Mouse (Mus musculus) embryo, embryonic 10.5 days (tissue): ENCODE results near the gene Anapc5.

ENCODE experiments used
- DNase-seq: peaks from one replicate; pipeline ENCODE4 v3.0.0-alpha.2; 2015; ENCODE audit warnings: low spot score

The Anapc5 gene

DNA sequence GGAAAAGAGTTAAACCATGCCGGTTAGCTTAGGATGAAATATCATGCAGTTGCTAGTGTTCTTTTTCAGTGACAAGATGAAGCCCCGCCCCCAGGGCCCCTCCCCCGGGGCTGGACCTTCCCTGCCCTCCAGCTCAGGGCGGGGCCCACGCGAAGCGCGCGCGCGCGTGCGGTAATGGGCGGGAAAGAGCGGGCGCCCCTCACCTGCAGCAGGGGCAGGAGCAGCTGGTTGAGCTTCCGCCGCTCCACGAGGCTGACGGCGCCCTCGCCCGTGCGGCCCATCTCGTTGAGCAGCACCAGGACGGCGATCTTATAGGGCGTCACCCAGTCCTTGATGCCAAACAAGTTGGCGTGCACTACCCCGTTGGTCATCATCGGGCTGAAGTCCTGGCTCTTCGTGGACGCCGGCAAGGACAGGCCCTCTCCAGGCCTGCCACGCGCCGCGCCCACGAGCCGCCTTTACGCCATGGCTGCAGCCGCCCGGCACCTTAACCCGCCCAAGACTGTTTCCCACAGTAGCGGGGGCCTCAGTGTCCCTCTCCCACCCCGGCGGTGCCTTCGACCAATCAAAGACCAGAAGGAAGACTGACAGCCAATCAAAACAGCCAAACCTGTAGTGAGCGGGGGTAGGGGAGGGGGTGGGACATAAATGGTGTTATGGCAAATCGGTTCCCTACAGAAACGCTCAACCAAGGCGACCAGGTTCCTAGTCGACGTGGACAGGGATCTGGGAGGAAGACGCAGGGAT, at the start of gene Anapc5:
Gene Anapc5 (minus strand): TSS at position 563 of the 747 bp plus-strand sequence.
- peak; percentile 97 for DNase-seq

DNA sequence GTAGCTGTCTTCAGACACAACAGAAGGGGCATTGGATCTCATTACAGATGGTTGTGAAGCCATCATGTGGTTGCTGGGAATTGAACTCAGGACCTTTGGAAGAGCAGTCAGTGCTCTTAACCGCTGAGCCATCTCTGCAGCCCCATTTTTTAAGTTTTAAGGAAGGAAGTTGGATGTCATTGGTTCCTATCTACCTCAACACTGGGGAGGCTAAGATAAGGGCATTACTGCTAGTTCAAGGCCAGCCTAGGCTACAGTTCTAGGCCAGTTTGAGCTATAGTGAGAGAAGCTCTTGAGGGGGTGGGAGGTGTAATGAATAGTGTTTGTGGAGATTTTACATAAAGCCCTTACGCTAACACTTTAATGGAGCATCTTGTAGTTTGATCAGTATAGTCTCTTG, 41.9 kb upstream of the Anapc5 start:
- no peak for DNase-seq

DNA sequence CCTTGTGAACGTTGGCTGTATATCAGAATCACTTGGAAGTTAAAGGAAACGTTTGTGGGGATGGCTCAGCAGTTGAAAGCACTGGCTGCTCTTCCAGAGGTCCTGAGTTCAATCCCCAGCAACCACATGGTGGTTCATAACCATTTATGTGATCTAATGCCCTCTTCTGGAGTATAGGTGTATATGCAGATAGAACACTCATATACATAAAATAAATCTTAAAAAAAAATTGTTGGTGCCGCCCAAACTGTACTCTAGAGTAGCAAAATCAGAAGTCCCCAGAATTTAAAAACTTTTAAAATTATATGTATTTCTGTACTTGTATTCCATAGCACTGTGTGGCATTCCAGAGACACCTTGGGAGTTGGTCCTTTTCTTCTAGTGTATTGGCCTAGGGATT, 34.7 kb upstream of the Anapc5 start:
- DNase-seq: no peak

DNA sequence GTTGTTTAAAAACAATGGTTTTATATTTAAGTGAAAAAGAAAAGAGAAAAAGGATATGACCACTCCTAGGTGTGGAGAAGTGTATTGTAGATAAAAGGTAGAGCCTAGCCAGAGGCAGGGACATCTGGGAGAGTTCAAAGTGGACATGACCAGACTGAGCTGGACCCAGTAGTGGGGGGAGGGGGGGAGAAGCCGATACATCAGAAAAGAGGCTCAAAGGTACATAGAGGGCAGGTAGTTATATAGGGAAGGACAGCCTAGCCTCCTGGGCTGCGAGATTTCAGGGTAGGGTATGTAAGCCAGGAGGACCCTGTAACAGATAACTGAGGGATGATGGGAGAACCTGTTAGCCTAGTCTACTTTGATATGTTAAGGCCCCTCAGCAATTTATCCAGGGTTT, 31.5 kb upstream of the Anapc5 start:
- no peak for DNase-seq

DNA sequence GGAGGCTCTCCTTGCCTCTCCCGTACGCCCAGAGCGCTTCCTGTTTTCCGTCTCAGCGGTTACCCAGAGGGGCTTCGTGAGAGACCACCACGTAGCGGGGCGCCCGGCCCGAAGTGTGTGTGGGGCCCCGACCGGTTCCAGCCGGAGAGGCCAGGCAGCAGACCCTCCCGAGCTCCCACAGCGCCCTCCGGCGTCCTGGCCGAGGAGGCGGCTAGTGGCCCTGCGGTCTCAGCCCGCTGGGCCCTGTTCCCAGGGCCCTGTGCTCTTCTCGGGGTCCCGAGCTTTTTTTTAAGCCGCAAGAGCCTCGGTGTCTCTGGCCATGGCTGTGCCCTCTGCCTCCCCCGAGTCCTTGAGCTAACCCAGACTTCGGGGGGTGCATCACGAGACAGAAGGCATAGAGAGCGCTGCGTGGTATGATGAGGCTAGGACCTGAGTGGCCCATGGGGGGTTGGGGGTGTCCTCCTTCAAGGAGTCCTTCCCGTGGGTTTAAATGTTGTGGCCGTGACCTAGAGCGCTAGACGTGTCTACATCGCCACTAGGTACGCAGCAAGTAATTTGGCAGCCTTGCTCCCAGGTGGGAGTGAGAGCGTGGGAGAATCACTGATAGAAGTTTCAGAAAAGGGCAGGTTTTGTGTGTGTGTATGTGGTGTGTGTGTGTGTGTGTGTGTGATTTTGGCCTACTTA, 29.3 kb upstream of the Anapc5 start:
- DNase-seq: peak; percentile 83

DNA sequence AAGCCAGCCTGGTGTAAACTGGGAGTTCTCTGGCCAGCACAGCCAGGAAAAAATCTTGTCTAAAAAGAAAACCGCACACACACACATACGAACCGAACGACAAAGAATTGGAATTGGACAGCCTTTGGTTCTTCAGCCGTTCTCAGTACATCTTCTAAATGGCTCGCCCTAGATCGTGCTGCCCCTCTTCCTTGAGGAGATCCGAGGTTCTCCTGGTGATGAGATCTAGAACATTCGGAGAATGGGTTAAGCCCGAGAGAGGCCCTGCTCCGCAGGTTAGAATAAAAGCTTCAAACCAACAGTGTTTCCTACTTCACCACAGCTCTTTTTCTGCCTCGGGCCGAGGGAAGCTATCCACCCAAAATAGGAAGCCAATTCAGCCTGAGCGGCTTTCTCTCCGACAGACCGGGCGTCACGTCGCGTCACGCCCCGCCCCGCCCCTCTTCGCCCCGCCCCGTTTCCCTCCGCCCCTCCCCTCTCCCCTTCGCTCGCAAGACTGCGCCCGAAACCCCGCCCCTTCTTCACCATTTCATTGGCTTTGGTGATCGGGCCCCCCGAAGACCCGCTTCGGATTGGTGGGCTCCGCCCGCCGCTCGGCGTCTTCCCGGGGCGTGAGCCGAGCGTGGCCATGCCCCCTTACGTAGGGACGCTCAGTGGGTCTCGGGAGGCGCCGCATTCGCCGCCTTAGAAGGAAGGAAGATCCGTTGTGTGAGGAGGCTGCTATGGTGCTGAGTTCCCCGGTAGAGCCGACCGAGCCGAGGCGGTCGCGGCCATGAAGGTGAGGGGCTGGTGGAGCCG, 28.6 kb upstream of the Anapc5 start, which contains the start of gene Rnf34:
Gene Rnf34 (plus strand): TSS at position 528 of the 798 bp plus-strand sequence.
- peak; percentile 99 for DNase-seq

DNA sequence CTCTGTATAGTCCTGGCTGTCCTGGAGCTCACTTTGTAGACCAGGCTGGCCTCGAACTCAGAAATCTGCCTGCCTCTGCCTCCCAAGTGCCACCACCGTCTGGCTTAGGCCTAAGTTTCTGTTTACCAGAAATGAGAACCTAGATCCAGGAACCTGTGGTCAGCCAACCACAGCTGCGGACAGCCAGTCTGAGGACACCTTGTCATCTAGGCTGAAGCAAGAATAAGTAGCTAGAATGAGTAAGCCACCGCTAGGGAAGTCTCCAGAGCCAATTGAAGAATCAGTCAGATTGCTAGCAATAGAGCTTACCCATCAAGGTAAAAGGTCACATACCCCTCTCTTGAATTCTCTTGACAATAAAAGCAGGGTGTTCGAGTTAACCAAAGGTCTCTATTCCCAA, 22.7 kb upstream of the Anapc5 start:
- DNase-seq: no peak

DNA sequence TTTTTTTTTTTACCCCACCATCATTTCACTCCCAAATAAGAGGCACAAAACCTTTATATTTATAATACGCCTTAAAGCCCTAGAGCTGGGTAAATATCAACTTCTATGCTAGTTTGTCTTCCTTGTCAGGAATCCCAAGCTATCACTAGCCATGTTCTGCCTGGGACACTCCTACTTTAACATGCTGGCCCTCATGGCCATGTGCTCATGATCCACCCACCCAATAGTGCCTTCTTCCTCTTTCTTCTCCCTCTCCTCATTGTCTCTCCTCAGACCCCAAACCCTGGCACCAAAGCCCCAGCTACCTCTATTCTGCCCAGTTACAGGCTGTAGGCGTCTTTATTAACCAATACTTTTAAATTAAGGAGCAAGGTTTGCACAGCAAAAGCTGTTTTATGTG, 20.0 kb upstream of the Anapc5 start:
- no peak for DNase-seq

DNA sequence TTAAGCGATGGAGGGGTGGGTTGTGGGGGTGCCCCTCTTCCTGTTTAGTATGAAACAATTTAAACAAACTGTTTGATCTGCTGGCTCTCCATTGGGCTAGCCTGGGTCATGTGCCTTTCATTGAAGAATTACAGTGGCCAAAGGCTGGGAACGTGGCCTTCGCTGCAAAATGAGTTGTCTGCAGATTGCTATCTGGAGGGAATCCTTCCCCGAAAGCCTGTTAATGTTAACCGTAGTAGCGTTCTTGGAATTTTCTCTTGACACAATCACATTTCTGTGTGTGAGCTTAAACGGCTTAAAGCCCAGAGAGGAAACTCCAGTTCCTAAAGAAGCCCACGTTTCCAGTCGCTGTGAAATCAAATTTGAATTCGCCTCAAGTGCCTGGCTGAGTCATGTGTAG, 11.9 kb upstream of the Anapc5 start:
- DNase-seq: no peak

DNA sequence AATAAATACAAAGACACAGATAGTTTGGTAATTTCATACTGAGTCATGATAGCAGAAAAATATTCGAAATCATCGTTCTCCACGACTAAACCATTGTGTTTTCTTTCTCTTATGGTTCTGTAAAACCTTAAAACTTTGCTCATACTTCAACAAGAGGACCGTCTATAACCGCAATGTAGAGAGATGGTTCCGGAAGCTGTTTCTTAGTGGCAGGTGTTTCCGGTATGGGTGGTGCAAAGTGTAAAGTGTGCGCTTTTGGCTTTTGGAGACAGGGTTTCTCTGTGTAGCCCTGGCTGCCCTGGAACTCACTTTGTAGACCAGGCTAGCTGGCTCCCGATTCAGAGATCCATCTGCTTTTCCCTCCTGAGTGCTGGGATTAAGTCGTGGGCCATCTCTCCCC, 11.4 kb upstream of the Anapc5 start:
- no peak for DNase-seq

DNA sequence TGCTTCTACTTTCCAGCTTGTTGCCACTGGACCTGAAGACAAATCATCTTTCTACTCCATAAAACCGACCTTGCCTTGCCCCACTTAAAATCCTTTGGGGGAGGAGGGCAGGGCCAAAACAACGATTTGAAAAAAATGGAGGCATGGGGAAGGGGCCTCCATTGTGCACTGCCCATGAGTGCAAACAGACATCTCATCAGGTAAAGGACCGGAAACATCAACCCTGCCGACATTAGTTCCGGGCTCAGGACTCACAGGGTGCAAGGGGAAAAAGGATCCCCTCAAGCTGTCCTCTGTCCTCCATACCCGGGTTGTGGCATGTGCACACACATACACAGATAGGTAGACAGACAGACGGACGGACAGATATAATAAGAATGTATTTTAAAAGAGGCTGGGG, 4.0 kb upstream of the Anapc5 start:
- DNase-seq: no peak

DNA sequence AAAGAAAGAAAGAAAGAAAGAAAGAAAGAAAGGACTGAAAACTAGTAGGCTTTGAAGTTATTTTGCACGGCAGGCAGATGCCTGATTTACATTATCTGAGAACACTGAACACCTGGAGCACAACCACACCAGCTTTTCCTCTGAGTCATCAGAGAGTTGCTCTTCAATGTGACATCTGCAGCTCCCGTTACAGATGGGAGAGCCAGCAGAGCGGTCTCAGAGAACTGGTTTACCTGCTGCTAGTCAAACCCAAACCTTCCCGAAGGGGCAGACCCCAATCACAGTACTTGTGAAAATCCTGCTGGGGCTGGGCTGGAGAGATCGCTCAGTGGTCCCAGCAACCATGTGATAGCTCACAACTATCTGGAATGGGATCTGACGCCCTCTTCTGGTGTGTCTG, 3.3 kb upstream of the Anapc5 start:
- no peak for DNase-seq

DNA sequence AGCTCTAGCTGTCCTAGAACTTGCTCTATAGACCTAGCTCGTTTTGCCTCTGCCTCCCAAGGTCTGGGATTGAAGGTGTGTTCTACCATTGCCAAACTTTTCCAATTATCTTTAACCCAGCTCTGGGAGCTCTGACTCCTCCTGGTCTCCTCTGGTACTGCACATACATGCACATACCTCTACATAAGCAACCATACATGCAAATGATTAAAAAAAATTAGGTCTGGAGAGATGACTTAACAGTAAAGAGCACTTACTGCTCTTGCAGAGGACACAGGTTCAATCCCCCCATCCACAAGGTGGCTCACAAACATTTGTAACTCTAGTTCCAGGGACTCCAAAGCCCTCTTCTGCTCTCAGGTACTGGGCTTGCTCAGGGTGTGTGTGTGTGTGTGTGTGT, 2.8 kb upstream of the Anapc5 start:
- no peak for DNase-seq

DNA sequence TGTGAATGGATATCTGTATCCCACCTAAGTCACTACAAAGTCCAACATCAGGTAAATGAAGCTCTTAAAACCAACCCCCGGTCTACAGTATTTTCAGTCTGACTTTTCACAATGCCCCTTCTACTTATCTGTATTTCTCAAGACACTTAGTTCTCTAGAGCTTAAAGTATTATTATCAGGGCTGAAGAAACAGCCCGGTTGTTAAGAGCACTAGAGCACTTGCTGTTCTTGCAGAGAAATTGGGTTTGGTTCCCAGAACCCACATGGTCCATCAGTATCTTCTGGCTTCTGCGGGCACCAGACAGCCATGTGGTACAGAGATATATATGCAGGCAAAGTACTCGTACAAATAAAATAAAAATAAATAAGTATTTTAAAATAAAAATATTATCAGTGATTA, 1.3 kb upstream of the Anapc5 start:
- DNase-seq: no peak

DNA sequence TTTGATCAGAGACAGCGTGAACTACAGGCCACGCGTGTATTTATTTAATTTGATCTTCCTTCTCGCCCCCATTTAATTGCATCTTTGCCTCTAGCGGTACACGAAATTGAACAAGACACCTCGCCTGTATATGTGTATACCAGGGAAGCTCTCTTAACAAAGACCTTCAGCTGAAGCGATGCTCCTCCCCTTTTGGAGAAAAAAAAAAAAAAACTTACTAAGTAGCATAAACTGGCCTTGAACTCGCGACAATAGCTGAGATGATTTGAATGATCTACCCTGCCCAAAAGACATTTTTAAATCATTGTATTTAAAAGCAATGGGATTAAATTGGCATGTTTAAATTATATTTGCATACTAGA, 366 bp upstream of the Anapc5 start:
- no peak for DNase-seq

DNA sequence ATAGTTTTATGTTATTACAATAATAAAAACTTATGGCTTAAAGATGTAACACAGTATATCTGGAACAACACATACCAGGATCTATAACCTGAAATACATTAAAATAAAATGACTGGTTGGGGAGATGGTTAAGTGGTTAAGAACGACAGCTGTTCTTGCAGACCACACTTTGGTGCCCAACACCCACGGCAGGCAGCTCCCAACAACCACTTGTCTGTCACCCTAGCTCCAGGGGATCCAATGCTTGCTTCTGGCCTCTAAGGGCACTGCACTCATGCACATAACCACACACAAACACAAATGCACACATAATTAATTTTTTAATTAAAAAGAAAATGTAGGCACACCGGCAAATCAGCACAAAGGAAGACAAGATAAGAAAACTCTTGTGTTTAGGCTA, 8.4 kb downstream of the Anapc5 start:
- DNase-seq: no peak

DNA sequence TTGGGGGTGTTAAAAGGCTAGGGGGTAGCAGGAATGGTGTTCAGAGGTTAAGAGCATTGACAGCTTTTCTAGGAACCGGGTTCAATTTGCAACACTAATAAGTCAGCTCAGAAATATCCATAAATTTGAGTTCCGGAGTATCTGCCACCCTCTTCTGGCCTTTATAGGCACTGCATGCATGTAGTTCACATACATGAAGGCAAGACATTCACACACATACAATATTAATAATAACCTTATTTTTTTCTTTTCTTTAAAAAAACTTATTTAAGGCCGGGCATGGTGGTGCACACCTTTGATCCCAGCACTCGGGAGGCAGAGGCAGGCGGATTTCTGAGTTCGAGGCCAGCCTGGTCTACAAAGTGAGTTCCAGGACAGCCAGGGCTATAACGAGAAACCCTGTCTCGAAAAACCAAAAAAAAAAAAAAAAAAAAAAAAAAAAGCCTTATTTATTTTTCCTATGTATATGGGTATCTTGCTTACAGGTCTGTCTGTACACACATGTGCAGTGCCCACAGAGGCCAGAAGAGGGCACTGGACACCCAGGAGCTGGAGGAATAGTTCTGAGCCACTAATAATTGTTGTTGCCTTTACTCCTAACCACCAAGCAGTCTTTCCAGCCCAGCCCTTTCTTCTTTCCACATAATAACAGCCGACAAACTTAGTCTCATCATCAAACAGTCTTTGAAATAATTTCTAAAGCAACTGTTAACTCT, 9.6 kb downstream of the Anapc5 start:
- DNase-seq: peak; percentile 79

DNA sequence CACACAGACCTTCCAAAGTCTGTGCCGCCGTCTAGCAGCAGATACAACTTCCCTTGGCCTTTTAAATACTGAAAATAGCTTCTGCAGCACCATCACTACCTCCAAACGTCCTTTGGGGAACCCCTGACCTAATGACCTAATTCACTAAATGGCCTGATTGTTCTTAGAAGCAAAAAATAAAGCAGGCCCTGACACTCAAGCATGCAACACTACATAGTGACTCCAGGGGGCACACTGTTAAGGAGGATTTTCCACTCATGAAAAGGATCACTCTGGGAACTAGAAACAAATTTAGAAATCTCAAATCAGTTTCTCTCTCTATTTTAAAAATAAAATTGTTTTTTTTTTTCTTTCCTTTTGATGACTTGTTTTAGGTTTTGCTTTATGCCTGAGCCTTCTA, 15.6 kb downstream of the Anapc5 start:
- DNase-seq: peak; percentile 21

DNA sequence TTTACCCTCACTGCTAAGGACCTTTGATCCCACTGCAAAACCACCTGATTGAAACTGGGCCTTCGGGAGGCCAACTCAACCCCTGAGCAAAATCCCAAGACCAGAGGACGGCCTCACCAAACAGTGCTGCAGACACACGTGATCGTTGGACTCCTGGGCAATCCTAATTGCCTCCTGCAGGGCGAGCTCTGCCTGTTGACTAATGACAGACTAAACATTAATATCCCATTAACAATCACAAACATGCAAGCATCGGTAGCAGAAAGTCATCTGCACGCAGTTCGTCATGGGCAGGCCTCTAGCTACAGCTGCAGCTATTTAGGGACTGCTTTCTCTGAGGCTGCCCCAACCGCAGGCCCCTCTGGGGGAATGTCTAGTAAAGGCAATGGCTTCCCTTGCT, 18.4 kb downstream of the Anapc5 start:
- no peak for DNase-seq

DNA sequence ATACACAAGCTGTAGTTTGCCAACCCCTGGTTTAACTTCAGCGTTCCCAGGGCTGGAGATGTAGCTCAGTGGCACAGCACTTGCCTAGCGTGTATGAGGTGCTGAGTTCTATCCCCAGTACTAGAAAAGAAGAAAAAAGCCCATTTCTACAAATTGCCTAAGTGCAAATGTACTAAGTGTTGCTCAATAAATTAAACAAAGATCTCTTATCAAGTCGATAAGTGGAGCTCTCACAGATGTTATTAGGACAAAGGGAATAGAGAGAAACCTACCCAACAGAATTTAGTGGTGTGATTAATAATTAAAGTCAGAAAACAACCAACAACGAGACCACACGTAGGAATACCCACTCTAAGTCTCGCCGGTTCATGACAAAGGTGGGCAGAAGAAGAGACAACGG, 19.5 kb downstream of the Anapc5 start:
- no peak for DNase-seq

DNA sequence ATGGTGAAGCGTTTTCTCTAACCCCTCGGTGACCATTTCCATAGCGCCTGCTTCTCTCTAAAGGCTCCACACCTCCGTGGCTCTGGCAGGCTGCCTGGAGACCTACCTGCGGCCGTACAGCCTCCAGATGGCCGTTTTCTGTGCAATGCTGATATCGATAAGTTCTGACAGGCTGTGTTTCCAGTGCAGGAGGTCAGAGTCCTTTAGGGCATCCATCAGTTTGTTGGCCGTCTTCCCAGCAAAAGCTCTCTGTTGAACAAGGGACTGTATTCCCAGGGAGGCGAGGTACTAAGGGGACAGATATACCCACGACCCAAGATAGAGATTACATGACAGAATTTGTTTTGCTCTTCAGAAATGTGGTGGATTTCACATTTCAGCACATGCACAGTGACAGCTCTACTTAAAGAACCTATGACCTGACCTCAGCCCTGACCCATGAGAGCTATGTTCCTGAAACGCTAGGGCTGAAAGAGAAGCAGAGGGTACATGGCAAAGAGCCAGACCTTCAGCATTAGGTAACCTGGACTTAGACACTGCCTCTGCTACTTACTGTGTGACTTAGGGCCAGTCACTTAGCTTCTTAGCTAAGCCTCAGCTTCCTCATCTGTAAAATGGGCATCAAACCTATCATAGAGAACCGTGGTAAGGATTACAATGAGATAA, 20.7 kb downstream of the Anapc5 start:
- no peak for DNase-seq
